Mouse (Mus musculus): ENCODE measurements around the gene Hacd3.

The Hacd3 gene

GRCm38 (mm10) chr9:64943997-64944396 lies 77.5 kb downstream of the Hacd3 start:
- no peak for DNase-seq

- DNase-seq = no peak
These were observed 79.8 kb downstream of the Hacd3 start for GRCm38 (mm10) chr9:64941650-64942049.

GRCm38 (mm10) chr9:64940731-64941346 lies 80.7 kb downstream of the Hacd3 start:
- DNase-seq = no peak

DNA sequence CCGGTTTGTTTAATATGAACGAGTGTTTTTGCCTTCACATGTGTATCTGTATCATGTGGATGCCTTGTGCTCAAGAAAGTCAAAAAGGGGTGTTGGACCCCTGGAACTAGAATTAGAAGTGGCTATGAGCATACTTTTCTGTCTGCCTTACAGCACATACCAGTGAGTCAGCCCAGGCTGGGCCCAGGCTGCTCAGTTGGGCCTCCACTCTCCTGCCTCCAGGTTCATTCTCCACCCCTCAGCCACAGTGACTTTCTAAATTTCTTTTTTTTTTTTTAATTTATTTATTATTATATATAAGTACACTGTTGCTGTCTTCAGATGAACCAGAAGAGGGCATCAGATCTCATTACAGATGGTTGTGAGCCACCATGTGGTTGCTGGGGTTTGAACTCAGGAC lies 81.7 kb downstream of the Hacd3 start:
- no peak for DNase-seq

GRCm38 (mm10) chr9:64939281-64939680 lies 82.2 kb downstream of the Hacd3 start:
- no peak for DNase-seq

DNA sequence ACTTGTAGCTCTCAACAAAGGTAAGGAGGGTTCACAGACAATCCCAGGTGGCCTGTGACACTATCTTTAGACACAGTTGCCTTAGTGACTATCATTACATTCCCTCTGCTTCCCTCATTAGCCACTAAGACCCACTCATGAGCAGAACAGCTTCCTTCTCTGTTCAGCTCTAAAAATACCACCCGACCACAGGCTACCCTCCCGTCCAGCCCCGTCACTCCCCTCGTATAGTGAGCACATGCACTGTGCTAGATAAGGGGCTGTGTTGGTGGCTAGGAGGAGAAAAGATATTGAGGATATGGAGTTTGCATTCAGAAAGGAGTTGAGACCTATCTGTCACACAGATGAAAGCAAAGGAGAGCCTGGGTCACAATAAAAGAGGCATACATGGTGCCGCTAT lies 83.0 kb downstream of the Hacd3 start:
- no peak for DNase-seq

DNA sequence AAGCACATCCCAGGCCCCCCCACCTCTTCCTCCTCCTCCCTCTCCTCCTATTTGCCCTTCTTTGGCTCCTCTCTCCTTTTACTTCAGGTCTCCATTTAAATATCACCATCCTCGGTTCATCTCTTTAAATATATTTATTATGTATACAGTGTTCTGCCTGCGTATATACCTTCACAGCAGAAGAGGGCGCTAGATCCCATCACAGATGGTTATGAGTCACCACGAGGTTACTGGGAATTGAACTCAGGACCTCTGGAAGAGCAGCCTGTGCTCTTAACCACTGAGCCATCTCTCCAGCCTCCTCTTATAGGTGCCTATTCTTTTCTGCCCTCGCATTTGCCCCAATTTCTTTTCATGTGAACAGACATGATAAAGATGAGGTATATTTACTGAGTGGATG lies 84.0 kb downstream of the Hacd3 start:
- no peak for DNase-seq
